Mouse (Mus musculus) thymus, postnatal 4 days (tissue): Measurements from ENCODE around the gene Speer4a.
"Not testable (repeated sequence)": the region's sequence is repeated elsewhere in the genome, so short reads cannot be mapped to it uniquely, and the experiment has no call there.

Source experiments
- DNase-seq: peaks from one replicate; pipeline ENCODE4 v3.0.0; 2021

Speer4a gene

GRCm38 (mm10) chr5:26039458-26039857, at the start of gene Speer4a:
Gene Speer4a (minus strand): TSS chr5:26039558.
- not testable (repeated sequence) for DNase-seq

GRCm38 (mm10) chr5:26079023-26079422, 39.7 kb upstream of the Speer4a start:
- peak; percentile 3 for DNase-seq

GRCm38 (mm10) chr5:26070716-26071115, 31.4 kb upstream of the Speer4a start:
- peak; percentile 4 for DNase-seq

DNA sequence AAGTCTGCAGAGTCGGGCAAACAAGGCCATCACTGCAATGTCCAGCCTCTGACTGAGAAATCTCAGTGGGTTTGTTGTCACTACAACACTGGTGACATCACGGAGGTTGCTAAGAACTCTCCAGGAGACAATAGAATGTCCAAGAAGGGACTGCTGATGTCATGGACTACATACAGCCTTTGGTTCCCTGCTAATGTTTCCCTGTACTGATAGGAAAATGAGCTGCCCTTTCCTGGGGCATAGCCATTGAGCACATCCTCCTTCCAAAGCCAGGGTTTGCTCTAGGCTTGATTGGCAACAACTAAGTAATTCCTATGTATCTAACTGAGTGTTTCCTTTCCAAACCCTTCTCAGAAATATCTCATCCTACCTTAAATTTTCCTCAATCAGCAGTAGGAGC, 19.1 kb upstream of the Speer4a start, which contains the start of gene Gm7347:
Gene Gm7347, minus strand, starts transcription at position 101 of the 400 bp plus-strand sequence.
- not testable (repeated sequence) for DNase-seq

DNA sequence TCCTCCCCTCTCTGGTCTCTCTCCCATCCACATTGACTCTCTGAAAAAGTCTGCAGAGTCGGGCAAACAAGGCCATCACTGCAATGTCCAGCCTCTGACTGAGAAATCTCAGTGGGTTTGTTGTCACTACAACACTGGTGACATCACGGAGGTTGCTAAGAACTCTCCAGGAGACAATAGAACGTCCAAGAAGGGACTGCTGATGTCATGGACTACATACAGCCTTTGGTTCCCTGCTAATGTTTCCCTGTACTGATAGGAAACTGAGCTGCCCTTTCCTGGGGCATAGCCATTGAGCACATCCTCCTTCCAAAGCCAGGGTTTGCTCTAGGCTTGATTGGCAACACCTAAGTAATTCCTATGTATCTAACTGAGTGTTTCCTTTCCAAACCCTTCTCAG, 16.5 kb downstream of the Speer4a start, which contains the start of gene Gm5862:
Gene Gm5862, minus strand, starts transcription at position 101 of the 400 bp plus-strand sequence.
- not testable (repeated sequence) for DNase-seq

- not testable (repeated sequence) for DNase-seq
Observed at GRCm38 (mm10) chr5:26007697-26008096, 31.7 kb downstream of the Speer4a start.

GRCm38 (mm10) chr5:26006937-26007695, 32.2 kb downstream of the Speer4a start:
- DNase-seq, result peak; percentile 4

- DNase-seq, result not testable (repeated sequence)
Observed at GRCm38 (mm10) chr5:26004698-26005097, 34.7 kb downstream of the Speer4a start, which contains the start of gene Gm1979. Gene Gm1979 (minus strand): TSS chr5:26004798.

DNA sequence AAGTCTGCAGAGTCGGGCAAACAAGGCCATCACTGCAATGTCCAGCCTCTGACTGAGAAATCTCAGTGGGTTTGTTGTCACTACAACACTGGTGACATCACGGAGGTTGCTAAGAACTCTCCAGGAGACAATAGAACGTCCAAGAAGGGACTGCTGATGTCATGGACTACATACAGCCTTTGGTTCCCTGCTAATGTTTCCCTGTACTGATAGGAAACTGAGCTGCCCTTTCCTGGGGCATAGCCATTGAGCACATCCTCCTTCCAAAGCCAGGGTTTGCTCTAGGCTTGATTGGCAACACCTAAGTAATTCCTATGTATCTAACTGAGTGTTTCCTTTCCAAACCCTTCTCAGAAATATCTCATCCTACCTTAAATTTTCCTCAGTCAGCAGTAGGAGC, 50.8 kb downstream of the Speer4a start, which contains the start of gene Gm21698:
Gene Gm21698, minus strand, starts transcription at position 101 of the 400 bp plus-strand sequence.
- not testable (repeated sequence) for DNase-seq
